Mouse (Mus musculus): ENCODE measurements around the gene Polr1a.

The Polr1a gene

GRCm38 (mm10) chr6:71995081-71995480 lies 86.2 kb downstream of the Polr1a start:
- no peak for DNase-seq (ENCODE audit: low read depth in 2 of 2, low spot score in 2 of 2)

DNA sequence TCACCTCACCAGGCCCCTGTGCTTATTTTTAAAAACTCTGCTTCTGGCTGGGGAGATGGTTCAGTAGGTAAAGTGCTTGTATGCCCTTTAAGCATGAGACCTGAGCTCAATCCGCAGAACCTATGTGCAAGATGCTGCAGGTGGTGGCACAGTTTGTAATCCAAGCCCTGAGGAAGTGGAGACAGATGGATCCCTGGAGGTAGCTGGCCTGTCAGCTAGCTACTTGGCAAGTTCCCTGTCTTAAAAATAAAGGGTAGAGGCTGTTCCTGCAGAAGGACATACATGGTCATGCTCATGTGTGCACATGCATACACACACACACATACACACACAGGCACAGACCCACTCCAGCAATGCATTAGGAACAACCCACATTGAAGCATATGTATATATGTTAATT lies 88.4 kb downstream of the Polr1a start:
- no peak for DNase-seq (ENCODE audit: low read depth in 2 of 2, low spot score in 2 of 2)

DNA sequence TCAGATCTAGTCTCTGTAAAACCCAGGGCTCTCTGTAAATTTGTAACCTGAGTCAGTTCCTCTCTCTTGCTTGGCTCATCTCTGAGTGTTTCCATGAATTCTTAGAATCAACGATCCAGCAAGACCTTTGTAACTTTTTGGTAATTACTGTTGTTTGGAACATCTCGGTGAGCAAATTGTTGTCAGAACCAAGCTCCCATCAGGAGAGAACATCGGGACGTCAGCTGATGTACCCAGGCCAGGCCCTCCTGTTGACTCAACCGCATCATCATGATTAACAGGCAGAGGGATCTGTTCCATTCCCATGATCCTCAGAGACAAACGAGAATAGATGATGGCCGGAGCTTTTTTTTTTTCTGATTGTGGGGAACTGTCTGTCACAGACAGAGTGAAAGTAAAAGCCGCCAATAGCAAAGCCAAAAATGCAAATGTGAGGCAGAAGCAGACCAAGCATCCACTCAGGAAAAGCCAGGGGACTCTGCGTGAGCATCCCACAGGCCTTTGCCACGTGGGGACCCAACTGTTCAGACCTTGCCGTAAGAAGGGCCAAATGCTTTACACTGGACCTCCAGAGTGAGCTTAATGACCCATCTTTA lies 91.2 kb downstream of the Polr1a start:
- DNase-seq (ENCODE audit: low read depth in 2 of 2, low spot score in 2 of 2), result no peak

GRCm38 (mm10) chr6:72001220-72001777 lies 92.4 kb downstream of the Polr1a start:
- no peak for DNase-seq (ENCODE audit: low read depth in 2 of 2, low spot score in 2 of 2)

GRCm38 (mm10) chr6:72007411-72008212 lies 98.8 kb downstream of the Polr1a start:
- no peak for DNase-seq (ENCODE audit: low read depth in 2 of 2, low spot score in 2 of 2)

DNA sequence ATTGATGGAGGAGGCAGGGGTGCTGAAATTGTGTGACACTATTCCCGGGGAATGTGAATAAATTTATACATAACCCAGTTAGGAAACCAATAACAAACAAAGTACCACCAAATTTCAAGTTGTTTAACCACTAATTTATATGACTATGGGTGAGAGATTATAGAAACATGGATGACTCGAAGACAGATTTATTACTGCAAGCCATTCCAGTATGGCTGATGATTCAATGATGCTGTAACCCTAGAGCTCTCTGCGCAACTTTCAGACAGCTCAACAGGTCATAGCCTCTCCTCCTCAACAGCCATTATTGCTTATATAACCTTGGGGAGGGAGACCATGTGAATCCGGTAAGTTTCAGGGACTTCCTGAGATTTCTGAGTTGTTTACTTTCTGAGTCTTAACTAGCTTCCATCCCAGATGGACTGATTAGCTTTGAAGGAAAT lies 99.4 kb downstream of the Polr1a start:
- DNase-seq (ENCODE audit: low read depth in 2 of 2, low spot score in 2 of 2), result no peak

GRCm38 (mm10) chr6:72009454-72009853 lies 100.6 kb downstream of the Polr1a start:
- DNase-seq (ENCODE audit: low read depth in 2 of 2, low spot score in 2 of 2), result no peak

GRCm38 (mm10) chr6:72014033-72014432 lies 105.2 kb downstream of the Polr1a start:
- no peak for DNase-seq (ENCODE audit: low read depth in 2 of 2, low spot score in 2 of 2)

GRCm38 (mm10) chr6:72018052-72018451 lies 109.2 kb downstream of the Polr1a start:
- no peak for DNase-seq (ENCODE audit: low read depth in 2 of 2, low spot score in 2 of 2)

- DNase-seq (ENCODE audit: low read depth in 2 of 2, low spot score in 2 of 2), result no peak
Measured at GRCm38 (mm10) chr6:72025497-72025896, 116.6 kb downstream of the Polr1a start.

GRCm38 (mm10) chr6:72028079-72028478 lies 119.2 kb downstream of the Polr1a start:
- DNase-seq (ENCODE audit: low read depth in 2 of 2, low spot score in 2 of 2), result no peak

GRCm38 (mm10) chr6:72029674-72030073 lies 120.8 kb downstream of the Polr1a start:
- no peak for DNase-seq (ENCODE audit: low read depth in 2 of 2, low spot score in 2 of 2)
